Mouse (Mus musculus) kidney, embryonic 14.5 days (tissue): Measurements from ENCODE around the gene Ribc2. TPM values are rescaled to one million over a fixed set of nuclear protein-coding genes. Genes with fewer than 3 reads are reported as not detected.

Experiments
- ATAC-seq: fragments of 200-750 bp; cut with Nextera tagmentation; 2 replicates; pipeline ENCODE4 v1.8.0; 2017; ENCODE audit warnings: moderate number of reproducible peaks, mild to moderate bottlenecking, moderate TSS enrichment, moderate library complexity; ENCODE audit not compliant: low FRiP score, low TSS enrichment
- H3K27ac ChIP-seq: fragments of 300-500 bp; sonication (generic); 2 replicates; pipeline ENCODE4 v1.5.1; 2014; ENCODE audit warnings: low read depth, mild to moderate bottlenecking, low read length, moderate library complexity, mixed read lengths
- H3K27me3 ChIP-seq: fragments of 300-500 bp; sonication (generic); 2 replicates; pipeline ENCODE4 v1.6.1; 2014; ENCODE audit warnings: mild to moderate bottlenecking, low read length; ENCODE audit not compliant: control insufficient read depth, insufficient read depth
- H3K36me3 ChIP-seq: fragments of 300-500 bp; sonication (generic); 2 replicates; pipeline ENCODE4 v1.6.1; 2014; ENCODE audit warnings: low read length, mixed read lengths; ENCODE audit not compliant: control insufficient read depth, insufficient read depth
- H3K4me1 ChIP-seq: fragments of 300-500 bp; sonication (generic); 2 replicates; pipeline ENCODE4 v1.6.1; 2014; ENCODE audit warnings: low read length, mixed read lengths; ENCODE audit not compliant: control insufficient read depth, insufficient read depth
- H3K4me2 ChIP-seq: fragments of 300-500 bp; sonication (generic); replicated peaks from 2 replicates; pipeline ENCODE4 v1.6.1; 2014; ENCODE audit warnings: low read depth, mild to moderate bottlenecking, low read length
- H3K4me3 ChIP-seq: fragments of 300-500 bp; sonication (generic); 2 replicates; pipeline ENCODE4 v1.5.1; 2014; ENCODE audit warnings: mild to moderate bottlenecking, low read length
- H3K9ac ChIP-seq: fragments of 300-500 bp; sonication (generic); 2 replicates; pipeline ENCODE4 v1.6.1; 2014; ENCODE audit warnings: low read depth, mild to moderate bottlenecking, low read length, moderate library complexity
- H3K9me3 ChIP-seq: fragments of 300-500 bp; sonication (generic); 2 replicates; pipeline ENCODE4 v1.6.1; 2016; ENCODE audit warnings: low read length; ENCODE audit not compliant: control insufficient read depth
- WGBS: fragments of 180-500 bp; shearing (Covaris S2); extraction: QIAGEN DNeasy Blood & Tissue Kit; methylation state at CpG from one replicate; pipeline ENCODE4 v1.1.7; 2014; 5-methylcytosine and 5-hydroxymethylcytosine counted together
- polyA plus RNA-seq: library from polyadenylated mRNA; unstranded; fragments of >200 nt; fragmentation: Nextera tagmentation; extraction: Ambion mirVana; gene quantifications from 2 replicates; pipeline ENCODE4 v1.2.1, GENCODE M21; 2014

Gene Ribc2
- polyA plus RNA-seq, 1 experiment from 2014 or later = 0.69 TPM

GRCm38 (mm10) chr15:85188167-85188778 lies 56.4 kb downstream of the Ribc2 start:
- WGBS = 54% methylated on average over 8 of the region's 8 CpGs
- H3K4me2 ChIP-seq = no peak overlapping the region
- no peaks in the 10 kb centered on the region for H3K27me3 ChIP-seq
- no peaks in the 10 kb centered on the region for H3K36me3 ChIP-seq
- H3K4me3 ChIP-seq = no peak overlapping the region
- no peak overlapping the region for H3K9ac ChIP-seq
- H3K9me3 ChIP-seq = no peaks in the 10 kb centered on the region
- no peaks in the 10 kb centered on the region for H3K4me1 ChIP-seq
- no peak for ATAC-seq
- H3K27ac ChIP-seq = no peak overlapping the region

Other genes with a start within 250 kb of the Ribc2 start
- 0.60 and 0.74 TPM in 2 replicates for gene Gm29666, start 212.0 kb upstream of the Ribc2 start, polyA plus RNA-seq
- gene Nup50, start 208.7 kb upstream of the Ribc2 start, polyA plus RNA-seq = 23.8 and 50.8 TPM in 2 replicates
- gene 5031439G07Rik, start 143.5 kb upstream of the Ribc2 start, polyA plus RNA-seq = 6.6 TPM in 2 replicates
- gene Upk3a, start 114.9 kb upstream of the Ribc2 start, polyA plus RNA-seq = 11.9 and 12.6 TPM in 2 replicates
- gene Fam118a, start 103.1 kb upstream of the Ribc2 start, polyA plus RNA-seq = 17.3 and 23.2 TPM in 2 replicates
- 0.19 and 0.22 TPM in 2 replicates for gene Smc1b, start 114 bp upstream of the Ribc2 start, polyA plus RNA-seq
- gene Fbln1, start 73.9 kb downstream of the Ribc2 start, polyA plus RNA-seq = 174 and 188 TPM in 2 replicates
- 249 and 297 TPM in 2 replicates for gene Atxn10, start 204.2 kb downstream of the Ribc2 start, polyA plus RNA-seq